Mouse (Mus musculus) CH12.LX (cell line): ENCODE data around the gene Npnt. TPM values are rescaled to one million over a fixed set of nuclear protein-coding genes. Genes with fewer than 3 reads are reported as not detected.

Experiments
- DNase-seq: peaks from one replicate; pipeline ENCODE4 v3.0.0-alpha.2; 2013; ENCODE audit errors: extremely low read depth
- H3K27ac ChIP-seq: 2 replicates; pipeline ENCODE4 v1.5.1; 2012; ENCODE audit warnings: low read depth, mild to moderate bottlenecking, control low read depth, moderate library complexity; ENCODE audit not compliant: insufficient read depth
- H3K27me3 ChIP-seq: replicated peaks from 2 replicates; pipeline ENCODE3; 2012; ENCODE audit warnings: inconsistent platforms
- H3K36me3 ChIP-seq, 2 experiments: replicated peaks in 1 of 2; 2 replicates each; pipeline versions ENCODE3 to v1.6.1; 2012; ENCODE audit warnings: inconsistent platforms in 1 of 2, low read length in 1 of 2, mild to moderate bottlenecking in 1 of 2, mixed read lengths in 1 of 2, moderate library complexity in 1 of 2; ENCODE audit not compliant: control insufficient read depth in 1 of 2, insufficient read depth in 1 of 2
- H3K4me1 ChIP-seq, 2 experiments: 2 replicates each; pipeline ENCODE4 v1.6.1; 2012; ENCODE audit warnings: inconsistent platforms in 1 of 2, moderate library complexity in 1 of 2; ENCODE audit not compliant: insufficient read depth in 2 of 2, control insufficient read depth in 1 of 2
- H3K4me2 ChIP-seq: 2 replicates; pipeline ENCODE4 v1.6.1; 2012; ENCODE audit warnings: low read depth, mild to moderate bottlenecking, control low read depth; ENCODE audit not compliant: poor library complexity, insufficient read depth, severe bottlenecking
- H3K4me3 ChIP-seq, 3 experiments: fragments of 150-350 bp in 1 of 3; sonication (generic) in 1 of 3; replicated peaks in 1 of 3; 2 replicates each; pipeline versions ENCODE3 to v1.5.1; 2011 to 2012; ENCODE audit warnings: low read depth in 2 of 3, low read length in 2 of 3, mild to moderate bottlenecking in 2 of 3, moderate library complexity in 2 of 3, control low read depth in 1 of 3, improper control_type of control experiment in 1 of 3, inconsistent platforms in 1 of 3, mixed read lengths in 1 of 3; ENCODE audit not compliant: poor library complexity in 1 of 3
- H3K79me2 ChIP-seq: replicated peaks from 2 replicates; pipeline ENCODE4 v1.6.1; 2012; ENCODE audit warnings: mild to moderate bottlenecking, moderate library complexity; ENCODE audit not compliant: control insufficient read depth, poor library complexity, insufficient read depth, severe bottlenecking; ENCODE audit errors: extremely low read depth
- H3K9ac ChIP-seq: 2 replicates; pipeline ENCODE4 v1.6.1; 2012; ENCODE audit warnings: low read depth, mild to moderate bottlenecking, control low read depth, moderate library complexity; ENCODE audit not compliant: insufficient read depth
- H3K9me3 ChIP-seq: replicated peaks from 2 replicates; pipeline ENCODE3; 2012; ENCODE audit warnings: low read length, inconsistent platforms, mixed read lengths
- BHLHE40 ChIP-seq: IDR thresholded peaks from 2 replicates; pipeline ENCODE4 v1.6.1; 2011; ENCODE audit warnings: mild to moderate bottlenecking, low read depth, low read length, improper control_type of control experiment
- CHD1 ChIP-seq: IDR thresholded peaks from 2 replicates; pipeline ENCODE4 v1.6.1; 2012; ENCODE audit warnings: low read depth, low read length, improper control_type of control experiment, inconsistent platforms
- CHD2 ChIP-seq: IDR thresholded peaks from 2 replicates; pipeline ENCODE4 v1.6.1; 2011; ENCODE audit warnings: low read length, improper control_type of control experiment
- CTCF ChIP-seq, 2 experiments: IDR thresholded peaks in 1 of 2; conservative IDR thresholded peaks in 1 of 2; 2 replicates each; pipeline ENCODE4 v1.5.1; 2011 to 2012; ENCODE audit warnings: low read depth in 2 of 2, low read length in 2 of 2, improper control_type of control experiment in 1 of 2, inconsistent platforms in 1 of 2, mild to moderate bottlenecking in 1 of 2, moderate library complexity in 1 of 2
- E2F4 ChIP-seq: IDR thresholded peaks from 2 replicates; pipeline ENCODE4 v1.6.1; 2011; ENCODE audit warnings: low read depth, low read length, improper control_type of control experiment; ENCODE audit not compliant: insufficient replicate concordance
- ELF1 ChIP-seq: IDR thresholded peaks from 2 replicates; pipeline ENCODE4 v1.6.1; 2014; ENCODE audit warnings: low read depth, mild to moderate bottlenecking, inconsistent platforms, low read length, improper control_type of control experiment
- EP300 ChIP-seq: IDR thresholded peaks from 2 replicates; pipeline ENCODE4 v1.6.1; 2011; ENCODE audit warnings: low read length, improper control_type of control experiment
- ETS1 ChIP-seq: conservative IDR thresholded peaks from 2 replicates; pipeline ENCODE4 v1.6.1; 2012; ENCODE audit warnings: low read depth, mild to moderate bottlenecking, inconsistent platforms, low read length, improper control_type of control experiment, moderate library complexity
- GABPA ChIP-seq: IDR thresholded peaks from 2 replicates; pipeline ENCODE4 v1.6.1; 2012; ENCODE audit warnings: low read depth, low read length, improper control_type of control experiment, inconsistent platforms; ENCODE audit not compliant: insufficient replicate concordance
- HCFC1 ChIP-seq: IDR thresholded peaks from 2 replicates; pipeline ENCODE4 v1.6.1; 2012; ENCODE audit warnings: low read depth, mild to moderate bottlenecking, inconsistent platforms, low read length, improper control_type of control experiment
- IRF4 ChIP-seq: IDR thresholded peaks from 2 replicates; pipeline ENCODE4 v1.6.1; 2014; ENCODE audit warnings: low read depth, mild to moderate bottlenecking, inconsistent platforms, low read length, improper control_type of control experiment
- JUN ChIP-seq: IDR thresholded peaks from 2 replicates; pipeline ENCODE4 v1.6.1; 2011; ENCODE audit warnings: low read depth, mild to moderate bottlenecking, low read length, improper control_type of control experiment, moderate library complexity; ENCODE audit not compliant: insufficient read depth
- JUND ChIP-seq: conservative IDR thresholded peaks from 2 replicates; pipeline ENCODE4 v1.6.1; 2011; ENCODE audit warnings: low read depth, low read length, improper control_type of control experiment
- KAT2A ChIP-seq: IDR thresholded peaks from 2 replicates; pipeline ENCODE4 v1.6.1; 2012; ENCODE audit warnings: low read length, improper control_type of control experiment, inconsistent platforms; ENCODE audit not compliant: insufficient replicate concordance
- MAFK ChIP-seq: IDR thresholded peaks from 2 replicates; pipeline ENCODE4 v1.6.1; 2011; ENCODE audit warnings: low read length, improper control_type of control experiment; ENCODE audit not compliant: insufficient replicate concordance
- MAX ChIP-seq: IDR thresholded peaks from 2 replicates; pipeline ENCODE4 v1.6.1; 2011; ENCODE audit warnings: low read length, improper control_type of control experiment
- MAZ ChIP-seq: IDR thresholded peaks from 2 replicates; pipeline ENCODE4 v1.6.1; 2012; ENCODE audit warnings: low read depth, mild to moderate bottlenecking, inconsistent platforms, low read length, improper control_type of control experiment, moderate library complexity
- MEF2A ChIP-seq: IDR thresholded peaks from 2 replicates; pipeline ENCODE4 v1.6.1; 2014; ENCODE audit warnings: low read depth, mild to moderate bottlenecking, inconsistent platforms, low read length, improper control_type of control experiment, borderline replicate concordance
- MXI1 ChIP-seq: IDR thresholded peaks from 2 replicates; pipeline ENCODE4 v1.6.1; 2011; ENCODE audit warnings: mild to moderate bottlenecking, low read depth, low read length, improper control_type of control experiment
- MYC ChIP-seq: IDR thresholded peaks from 2 replicates; pipeline ENCODE4 v1.6.1; 2011; ENCODE audit warnings: low read depth, mild to moderate bottlenecking, improper control_type of control experiment, low read length
- NELFE ChIP-seq: IDR thresholded peaks from 2 replicates; pipeline ENCODE4 v1.6.1; 2011; ENCODE audit warnings: low read depth, low read length, improper control_type of control experiment
- NRF1 ChIP-seq: IDR thresholded peaks from 2 replicates; pipeline ENCODE4 v1.6.1; 2014; ENCODE audit warnings: low read depth, mild to moderate bottlenecking, inconsistent platforms, low read length, improper control_type of control experiment, moderate library complexity
- PAX5 ChIP-seq: IDR thresholded peaks from 2 replicates; pipeline ENCODE4 v1.6.1; 2012; ENCODE audit warnings: low read length, inconsistent platforms, mixed read lengths
- POLR2A ChIP-seq: IDR thresholded peaks from 2 replicates; pipeline ENCODE4 v1.6.1; 2011; ENCODE audit warnings: low read depth, mild to moderate bottlenecking, improper control_type of control experiment, low read length
- POLR2AphosphoS2 ChIP-seq: IDR thresholded peaks from 2 replicates; pipeline ENCODE4 v1.6.1; 2011; ENCODE audit warnings: low read depth, low read length, improper control_type of control experiment
- RAD21 ChIP-seq: IDR thresholded peaks from 2 replicates; pipeline ENCODE4 v1.6.1; 2011; ENCODE audit warnings: low read depth, mild to moderate bottlenecking, low read length, improper control_type of control experiment, moderate library complexity
- RCOR1 ChIP-seq: conservative IDR thresholded peaks from 2 replicates; pipeline ENCODE4 v1.6.1; 2012; ENCODE audit warnings: low read depth, mild to moderate bottlenecking, inconsistent platforms, low read length, improper control_type of control experiment
- SIN3A ChIP-seq: IDR thresholded peaks from 2 replicates; pipeline ENCODE4 v1.6.1; 2012; ENCODE audit warnings: low read length, improper control_type of control experiment, inconsistent platforms
- SMC3 ChIP-seq: IDR thresholded peaks from 2 replicates; pipeline ENCODE4 v1.6.1; 2011; ENCODE audit warnings: low read depth, low read length, improper control_type of control experiment
- TBP ChIP-seq: conservative IDR thresholded peaks from 2 replicates; pipeline ENCODE4 v1.6.1; 2011; ENCODE audit warnings: low read depth, low read length, improper control_type of control experiment
- TCF12 ChIP-seq: IDR thresholded peaks from 2 replicates; pipeline ENCODE4 v1.6.1; 2014; ENCODE audit warnings: low read depth, mild to moderate bottlenecking, inconsistent platforms, low read length, improper control_type of control experiment
- UBTF ChIP-seq: IDR thresholded peaks from 2 replicates; pipeline ENCODE4 v1.6.1; 2012; ENCODE audit warnings: low read depth, mild to moderate bottlenecking, inconsistent platforms, low read length, improper control_type of control experiment, moderate library complexity
- USF1 ChIP-seq: IDR thresholded peaks from 2 replicates; pipeline ENCODE4 v1.6.1; 2014; ENCODE audit warnings: low read depth, mild to moderate bottlenecking, inconsistent platforms, low read length, improper control_type of control experiment
- USF2 ChIP-seq: conservative IDR thresholded peaks from 2 replicates; pipeline ENCODE4 v1.6.1; 2011; ENCODE audit warnings: low read depth, low read length, improper control_type of control experiment
- ZC3H11A ChIP-seq: IDR thresholded peaks from 2 replicates; pipeline ENCODE4 v1.6.1; 2012; ENCODE audit warnings: low read depth, mild to moderate bottlenecking, inconsistent platforms, low read length, improper control_type of control experiment
- ZKSCAN1 ChIP-seq: IDR thresholded peaks from 2 replicates; pipeline ENCODE4 v1.6.1; 2012; ENCODE audit warnings: low read depth, inconsistent platforms, low read length, improper control_type of control experiment, borderline replicate concordance
- ZMIZ1 ChIP-seq: IDR thresholded peaks from 2 replicates; pipeline ENCODE4 v1.6.1; 2012; ENCODE audit warnings: low read depth, mild to moderate bottlenecking, inconsistent platforms, low read length, improper control_type of control experiment
- ZNF384 ChIP-seq: IDR thresholded peaks from 2 replicates; pipeline ENCODE4 v1.6.1; 2012; ENCODE audit warnings: low read depth, low read length, improper control_type of control experiment, inconsistent platforms
- dilution Hi-C: fragments of 300-500 bp; cut with MboI; formaldehyde crosslinking; loops from 2 replicates; pipeline ENCODE4 v1.14.3; 2020; ENCODE audit warnings: low sequenced_read_pairs; ENCODE audit not compliant: extremely low pct_unique_long_range_greater_than_20kb, extremely low pct_ligation_motif_present
- in situ Hi-C: fragments of 300-500 bp; cut with MboI; formaldehyde crosslinking; loops from 3 replicates; pipeline ENCODE4 v1.14.3; 2019; ENCODE audit warnings: low sequenced_read_pairs, low pct_ligation_motif_present, low pct_unique_long_range_greater_than_20kb, mixed read lengths
- polyA plus RNA-seq: library from polyadenylated mRNA; unstranded; fragments of >175 nt; gene quantifications from 2 replicates; pipeline ENCODE4 v1.2.1, GENCODE M21; 2012; ENCODE audit warnings: low read depth; ENCODE audit not compliant: insufficient read length
- total RNA-seq, 2 experiments: library from RNA; depleted of rRNA; stranded (reverse); fragments of 300-350 nt in 1 of 2; fragments of >200 nt in 1 of 2; gene quantifications; 2 replicates each; pipeline ENCODE4 v1.2.3; 2012 to 2014

Gene Npnt
- total and polyA plus RNA-seq, 3 experiments = 0.08 to 1.0 (median 0.20) TPM

DNA sequence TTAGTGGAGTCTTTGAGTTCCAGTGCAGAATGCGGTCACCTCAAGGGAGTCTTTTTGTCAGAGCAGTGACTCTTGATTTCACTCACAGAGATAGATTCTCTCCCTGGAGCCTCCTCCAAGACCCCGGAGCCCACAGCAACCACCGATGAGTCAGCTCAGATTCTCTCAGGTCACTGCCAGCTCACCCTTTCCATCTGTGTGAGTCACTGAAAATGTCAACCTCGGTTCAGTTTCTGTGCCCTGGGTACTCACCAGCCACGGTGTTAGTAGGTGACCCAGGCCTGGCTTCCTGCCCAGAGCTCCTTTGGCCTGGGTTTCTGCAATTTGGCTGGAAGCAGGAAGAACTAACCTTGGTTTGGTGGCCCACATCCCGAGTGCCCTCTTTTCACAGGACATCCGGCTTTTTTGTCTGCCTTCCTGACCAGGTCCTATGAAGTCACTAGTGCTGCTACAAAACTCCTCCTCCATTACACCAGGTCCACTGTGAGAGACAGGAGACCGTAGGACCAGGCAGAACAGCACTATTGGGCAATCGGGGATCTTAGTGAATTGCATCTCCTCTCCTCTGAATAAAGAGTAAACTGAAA lies 78.7 kb downstream of the Npnt start:
- dilution Hi-C loops = no loop called here
- Histone ChIP-seq H3K4me2 (peak overlapping the region; percentile 41; the same call in 1 of the 2 replicates), H3K9me3 (peaks cover 2% of the 10 kb centered on the region), H3K4me1 (peaks cover 22 to 37% of the 10 kb centered on the region in 2 experiments), H3K79me2 (no peaks in the 10 kb centered on the region)
- DNase-seq = peak; percentile 98
- TF ChIP-seq MEF2A (peak; percentile 98), HCFC1 (peak; percentile 64), CHD1 (peak; percentile 75; the same call in 1 of the 2 replicates), MXI1 (peak; percentile 71; the same call in 1 of the 2 replicates), NRF1 (0 out of 2 replicates have a peak, but pooled peaks have one; percentile 37), TCF12 (peak; percentile 95), POLR2A (no peak; the same call in none of the 2 replicates), SMC3 (peak; percentile 37), EP300 (peak; percentile 99), NELFE (peak; percentile 65; the same call in 1 of the 2 replicates), ELF1 (peak; percentile 58), JUN (peak; percentile 99), ETS1 (peak; percentile 100), USF1 (no peak), TBP (peak; percentile 73), ZMIZ1 (peak; percentile 70), GABPA (no peak), BHLHE40 (peak; percentile 94), MAZ (peak; percentile 97; the same call in 1 of the 2 replicates), RAD21 (peak; percentile 30; the same call in 1 of the 2 replicates), USF2 (no peak), RCOR1 (peak; percentile 99), MYC (peak; percentile 85), PAX5 (no peak), CTCF (conservative IDR thresholded peaks at IDR 0.05 in 1 of 2, IDR thresholded peaks at IDR 0.05 in 1 of 2; ENCODE audit: low read depth in 2 of 2, low read length in 2 of 2) (no peak), CHD2 (peak; percentile 92), MAFK (peak; percentile 98), UBTF (peak; percentile 75; the same call in 1 of the 2 replicates), ZKSCAN1 (0 out of 2 replicates have a peak, but pooled peaks have one; percentile 3), IRF4 (peak; percentile 100), KAT2A (peak; percentile 71; the same call in 1 of the 2 replicates), E2F4 (0 out of 2 replicates have a peak, but pooled peaks have one; percentile 40), JUND (peak; percentile 99), ZNF384 (peak; percentile 70), POLR2AphosphoS2 (peak; percentile 48; the same call in 1 of the 2 replicates), SIN3A (peak; percentile 92), ZC3H11A (no peak), MAX (peak; percentile 83)
- TF ChIP-seq, all 38 proteins: peak for 31
- Histone ChIP-seq H3K27ac (peak overlapping the region; percentile 75), H3K9ac (0 out of 2 replicates have a peak overlapping the region, but pooled peaks have one; percentile 5), H3K36me3 (no peaks in the 10 kb centered on the region), H3K27me3 (no peaks in the 10 kb centered on the region), H3K4me3 (no peak overlapping the region)
- in situ Hi-C loops = no loop called here
